Mouse (Mus musculus): ENCODE measurements around the gene Olfr30.

DNA sequence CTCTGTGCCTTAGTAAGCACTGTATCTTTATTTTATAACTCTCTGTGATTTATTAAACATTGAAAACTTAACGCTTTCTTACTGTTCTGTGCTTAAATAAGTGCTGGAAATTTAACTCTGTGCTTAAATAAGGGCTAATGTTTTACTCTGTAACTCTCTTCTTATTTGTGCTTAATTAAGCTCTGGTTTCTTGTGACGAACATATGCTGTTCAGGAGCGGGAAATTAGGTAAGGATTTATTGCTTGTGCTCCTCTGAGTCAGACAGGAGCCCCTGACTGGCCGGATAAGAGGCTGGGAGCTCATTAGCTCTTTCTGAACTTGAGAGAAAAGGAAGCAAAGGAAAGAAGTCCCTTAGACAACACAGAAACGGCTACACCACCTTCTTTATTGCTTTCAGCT is 24.2 kb downstream of the Olfr30 start:
- TF ChIP-seq CTCF (IDR thresholded peaks at IDR 0.05; ENCODE audit: extremely low read depth, insufficient read depth, insufficient read length, insufficient replicate concordance) (no peak), POLR2A (IDR thresholded peaks at IDR 0.05; ENCODE audit: low read depth, low read length) (no peak)

All from spleen, adult 2 months (tissue).